Mouse (Mus musculus) kidney, embryonic 15.5 days (tissue): ENCODE data around the gene Ttpal. TPM values are rescaled to one million over a fixed set of nuclear protein-coding genes. Genes with fewer than 3 reads are reported as not detected.

ENCODE experiments used
- polyA plus RNA-seq: library from polyadenylated mRNA; unstranded; fragments of >200 nt; fragmentation: Nextera tagmentation; extraction: Ambion mirVana; gene quantifications from 2 replicates; pipeline ENCODE4 v1.2.1, GENCODE M21; 2015

The Ttpal gene
- polyA plus RNA-seq, 1 experiment from 2014 or later, result 30.6 TPM

Other genes starting within 250 kb of the Ttpal start
- gene Jph2, start 204.3 kb upstream of the Ttpal start, polyA plus RNA-seq, result 2.5 and 4.2 TPM in 2 replicates
- 87.0 and 87.3 TPM in 2 replicates for gene Oser1, start 177.6 kb upstream of the Ttpal start, polyA plus RNA-seq
- gene Gdap1l1, start 163.8 kb upstream of the Ttpal start, polyA plus RNA-seq, result 1.2 and 2.8 TPM in 2 replicates
- gene Fitm2, start 129.7 kb upstream of the Ttpal start, polyA plus RNA-seq, result 9.8 TPM in 2 replicates
- gene R3hdml, start 110.0 kb upstream of the Ttpal start, polyA plus RNA-seq, result 31.2 and 34.9 TPM in 2 replicates
- 18.6 and 19.4 TPM in 2 replicates for gene Hnf4a, start 95.5 kb upstream of the Ttpal start, polyA plus RNA-seq
- 43.7 and 44.0 TPM in 2 replicates for gene Serinc3, start 42.8 kb downstream of the Ttpal start, polyA plus RNA-seq
- gene Pkig, start 56.1 kb downstream of the Ttpal start, polyA plus RNA-seq, result 167 and 174 TPM in 2 replicates
- gene Ada, start 147.9 kb downstream of the Ttpal start, polyA plus RNA-seq, result 9.5 and 11.8 TPM in 2 replicates
- gene Ccn5, start 218.5 kb downstream of the Ttpal start, polyA plus RNA-seq, result 0.62 and 1.0 TPM in 2 replicates